Mouse (Mus musculus) liver, postnatal 0 days (tissue): Measurements from ENCODE around the gene Olfr522. TPM values are rescaled to one million over a fixed set of nuclear protein-coding genes. Genes with fewer than 3 reads are reported as not detected.
A peak's percentile ranks its signal among the peaks of the same experiment; 100 is the strongest.

Source experiments
- ATAC-seq: fragments of 200-750 bp; cut with Nextera tagmentation; 2 replicates; pipeline ENCODE4 v1.8.0; 2017; ENCODE audit warnings: mild to moderate bottlenecking, moderate library complexity
- DNase-seq: peaks from one replicate; pipeline ENCODE4 v3.0.0-alpha.2; 2016
- H3K27ac ChIP-seq: fragments of 300-500 bp; sonication (generic); 2 replicates; pipeline ENCODE4 v1.5.1; 2014; ENCODE audit warnings: antibody characterized with exemption, moderate library complexity, mild to moderate bottlenecking, low read depth
- H3K27me3 ChIP-seq: fragments of 300-500 bp; sonication (generic); 2 replicates; pipeline ENCODE4 v1.6.1; 2014; ENCODE audit warnings: low read length, control low read depth, mixed read lengths; ENCODE audit not compliant: insufficient read depth
- H3K36me3 ChIP-seq: fragments of 300-500 bp; sonication (generic); replicated peaks from 2 replicates; pipeline ENCODE4 v1.6.1; 2014; ENCODE audit warnings: mild to moderate bottlenecking, control low read depth, low read length, moderate library complexity, mixed read lengths; ENCODE audit not compliant: insufficient read depth
- H3K4me1 ChIP-seq: fragments of 300-500 bp; sonication (generic); 2 replicates; pipeline ENCODE4 v1.6.1; 2014; ENCODE audit warnings: antibody characterized with exemption, mild to moderate bottlenecking, control low read depth; ENCODE audit not compliant: insufficient read depth
- H3K4me2 ChIP-seq: fragments of 300-500 bp; sonication (generic); 2 replicates; pipeline ENCODE4 v1.6.1; 2014; ENCODE audit warnings: low read depth, mild to moderate bottlenecking, low read length, moderate library complexity, mixed read lengths
- H3K4me3 ChIP-seq: fragments of 300-500 bp; sonication (generic); 2 replicates; pipeline ENCODE4 v1.5.1; 2014; ENCODE audit warnings: low read depth, low read length
- H3K9ac ChIP-seq: fragments of 300-500 bp; sonication (generic); replicated peaks from 2 replicates; pipeline ENCODE4 v1.6.1; 2014; ENCODE audit warnings: mild to moderate bottlenecking, moderate library complexity
- H3K9me3 ChIP-seq: fragments of 300-500 bp; sonication (generic); 2 replicates; pipeline ENCODE4 v1.6.1; 2016; ENCODE audit warnings: mild to moderate bottlenecking, control low read depth, low read length, mixed read lengths
- CTCF ChIP-seq: sonication (generic); IDR thresholded peaks from 2 replicates; pipeline ENCODE4 v1.5.1; 2016; ENCODE audit warnings: antibody characterized with exemption, low read depth
- EP300 ChIP-seq: IDR thresholded peaks from 2 replicates; pipeline ENCODE4 v1.6.1; 2016; ENCODE audit warnings: antibody characterized with exemption, low read depth, mild to moderate bottlenecking
- WGBS: fragments of 180-500 bp; shearing (Covaris S2); extraction: QIAGEN DNeasy Blood & Tissue Kit; methylation state at CpG from one replicate; pipeline ENCODE4 v1.1.7; 2014; ENCODE audit not compliant: insufficient replicate concordance; 5-methylcytosine and 5-hydroxymethylcytosine counted together
- polyA plus RNA-seq: library from polyadenylated mRNA; unstranded; fragments of >200 nt; fragmentation: Nextera tagmentation; extraction: Ambion mirVana; gene quantifications from 2 replicates; pipeline ENCODE4 v1.2.1, GENCODE M21; 2015

Gene Olfr522
- polyA plus RNA-seq, 1 experiment from 2014 or later = not detected

DNA sequence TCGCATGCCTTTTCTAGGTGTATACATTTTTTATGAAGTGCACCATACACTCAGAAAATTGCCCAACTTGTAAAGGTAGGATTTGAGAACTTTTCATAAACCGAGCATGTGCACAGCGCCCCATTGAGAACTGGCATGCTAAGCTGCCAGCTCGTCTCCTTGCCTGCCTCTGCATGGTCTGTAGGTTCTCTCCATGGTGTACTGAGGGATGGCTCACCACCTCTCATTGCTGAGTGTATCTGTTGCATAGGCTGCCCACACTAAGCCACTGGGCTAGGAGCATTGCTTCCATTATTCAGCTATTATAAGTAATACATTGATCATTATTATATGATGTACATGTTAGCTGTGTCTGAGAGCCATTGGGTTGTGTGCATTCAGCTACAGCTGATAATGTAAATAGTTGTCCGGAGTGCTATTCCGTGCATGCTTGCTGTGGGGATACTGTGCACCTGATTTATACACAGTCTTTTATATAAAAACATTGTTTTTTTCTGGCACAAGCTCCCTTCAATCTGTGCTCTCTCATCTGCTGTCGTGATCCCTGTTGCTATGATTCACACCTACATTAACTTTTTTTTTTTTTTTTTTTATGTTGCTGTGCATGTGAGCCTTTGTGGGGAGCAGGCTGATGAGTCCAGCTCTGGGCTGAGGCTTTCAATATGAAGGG, 23.3 kb upstream of the Olfr522 start:
- Histone ChIP-seq H3K36me3 (no peaks in the 10 kb centered on the region), H3K4me3 (no peak overlapping the region), H3K4me1 (no peaks in the 10 kb centered on the region), H3K27me3 (no peaks in the 10 kb centered on the region), H3K4me2 (no peak overlapping the region), H3K9ac (no peak overlapping the region), H3K27ac (no peak overlapping the region), H3K9me3 (no peaks in the 10 kb centered on the region)
- no peak for TF ChIP-seq EP300
- no peak for TF ChIP-seq CTCF
- WGBS = 75% methylated on average over 7 of the region's 7 CpGs
- DNase-seq (no peak), ATAC-seq (no peak)

DNA sequence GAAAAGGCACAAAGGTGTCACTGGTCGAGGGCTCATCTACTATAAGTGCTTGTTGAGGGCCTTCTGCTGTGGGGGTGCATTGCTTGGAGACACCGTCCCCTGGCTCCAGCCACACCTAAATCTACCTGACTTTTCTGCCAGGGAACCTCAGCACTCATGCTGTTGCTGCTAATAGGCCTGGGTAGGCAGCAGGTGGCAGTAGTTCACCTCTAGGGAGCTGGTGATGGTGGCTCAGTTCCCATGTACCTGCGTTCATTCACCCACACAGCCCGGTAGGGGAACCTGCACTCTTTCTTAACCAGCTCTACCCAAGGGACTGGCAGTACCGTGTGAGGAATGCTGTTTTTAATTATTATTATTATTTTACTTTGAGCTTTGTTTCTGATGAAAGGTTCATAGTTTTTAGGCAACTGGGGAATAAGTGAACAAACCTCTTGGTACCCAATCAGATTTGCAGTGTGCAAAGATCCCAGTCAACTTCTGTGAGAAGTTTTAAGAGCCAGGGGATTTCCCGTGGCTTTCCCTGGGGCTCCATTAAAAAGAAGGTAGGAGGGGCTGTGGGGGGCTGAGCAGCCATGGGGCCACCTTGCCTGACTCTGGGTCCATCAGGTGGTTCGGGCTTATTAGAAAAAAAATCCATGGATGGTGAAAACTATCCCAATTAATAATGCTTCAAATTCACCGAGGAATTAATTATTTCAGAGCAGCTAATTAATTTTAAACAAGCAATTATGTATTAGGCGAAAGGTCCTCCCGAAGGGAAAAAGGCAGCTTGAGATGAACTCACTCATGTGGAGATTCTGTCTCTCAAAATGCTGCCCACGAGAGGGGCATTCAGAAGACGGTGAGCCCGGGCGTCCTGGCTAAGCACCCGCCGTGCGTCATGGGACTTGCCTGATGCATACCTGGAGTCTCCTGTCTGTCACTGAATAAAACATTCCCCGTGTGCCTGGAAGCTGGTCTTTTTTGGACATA, 22.4 kb upstream of the Olfr522 start:
- no peaks in the 10 kb centered on the region for H3K36me3 ChIP-seq
- TF ChIP-seq CTCF (peak; percentile 72), EP300 (no peak)

DNA sequence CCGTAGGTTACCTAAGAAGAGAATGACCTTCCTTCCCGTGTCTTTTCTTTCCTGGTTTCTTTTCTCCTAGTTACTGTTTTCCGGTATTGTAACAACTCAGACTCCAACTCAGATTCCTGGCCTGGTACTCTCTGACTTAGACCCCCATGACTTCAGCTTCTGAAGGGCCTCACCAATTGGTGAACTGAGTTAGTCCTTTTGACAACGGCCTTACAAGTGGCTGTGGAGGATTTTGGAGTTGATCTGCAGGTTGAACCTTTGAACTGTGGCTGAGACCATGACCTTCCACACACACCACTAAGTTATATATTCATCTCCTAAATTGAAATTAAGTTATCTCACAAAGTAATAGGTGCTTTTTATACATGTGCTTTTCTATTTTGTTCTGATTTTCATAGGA, 19.6 kb upstream of the Olfr522 start:
- 75% methylated on average over 4 of the region's 4 CpGs for WGBS
- no peak for TF ChIP-seq CTCF
- TF ChIP-seq EP300 = no peak
- H3K4me1 ChIP-seq = no peaks in the 10 kb centered on the region
- no peak for ATAC-seq
- H3K36me3 ChIP-seq = no peaks in the 10 kb centered on the region
- no peaks in the 10 kb centered on the region for H3K9me3 ChIP-seq
- no peak overlapping the region for H3K4me2 ChIP-seq
- H3K4me3 ChIP-seq = no peak overlapping the region
- no peak overlapping the region for H3K9ac ChIP-seq
- H3K27me3 ChIP-seq = no peaks in the 10 kb centered on the region
- no peak overlapping the region for H3K27ac ChIP-seq
- DNase-seq = no peak

More for the DNA sequence above, 22.4 kb upstream of the Olfr522 start:
- DNase-seq (peak; percentile 51), ATAC-seq (peak; percentile 73)
- Histone ChIP-seq H3K27me3 (no peaks in the 10 kb centered on the region), H3K27ac (no peak overlapping the region), H3K4me1 (no peaks in the 10 kb centered on the region), H3K4me2 (no peak overlapping the region), H3K9ac (no peak overlapping the region), H3K4me3 (no peak overlapping the region), H3K9me3 (no peaks in the 10 kb centered on the region)
- WGBS = 58% methylated on average over 18 of the region's 18 CpGs

DNA sequence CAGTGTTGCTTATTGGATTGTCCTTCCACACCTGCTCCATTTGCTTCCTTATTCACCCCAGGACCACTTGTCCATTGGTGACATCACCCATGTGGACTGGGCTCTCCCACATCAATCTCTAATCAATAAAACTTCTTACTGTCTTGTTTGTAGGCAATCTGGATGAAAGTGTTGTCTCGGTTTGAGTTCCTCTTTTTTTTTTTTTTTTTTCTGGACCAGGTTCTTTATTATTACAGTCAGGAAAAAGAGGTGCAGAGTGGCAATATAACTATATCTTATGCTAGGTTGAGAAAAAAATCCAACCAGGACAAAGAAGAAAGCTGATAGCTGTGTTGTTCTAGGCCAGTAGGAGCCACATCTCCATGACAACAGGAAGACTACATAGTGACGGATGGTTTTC, 16.1 kb upstream of the Olfr522 start:
- Histone ChIP-seq H3K27me3 (no peaks in the 10 kb centered on the region), H3K36me3 (no peaks in the 10 kb centered on the region), H3K4me1 (no peaks in the 10 kb centered on the region), H3K27ac (no peak overlapping the region), H3K4me3 (no peak overlapping the region), H3K9ac (no peak overlapping the region), H3K9me3 (no peaks in the 10 kb centered on the region), H3K4me2 (no peak overlapping the region)
- ATAC-seq (no peak), DNase-seq (no peak)
- TF ChIP-seq EP300 (no peak), CTCF (no peak)
- 51% methylated on average over 2 of the region's 2 CpGs for WGBS

DNA sequence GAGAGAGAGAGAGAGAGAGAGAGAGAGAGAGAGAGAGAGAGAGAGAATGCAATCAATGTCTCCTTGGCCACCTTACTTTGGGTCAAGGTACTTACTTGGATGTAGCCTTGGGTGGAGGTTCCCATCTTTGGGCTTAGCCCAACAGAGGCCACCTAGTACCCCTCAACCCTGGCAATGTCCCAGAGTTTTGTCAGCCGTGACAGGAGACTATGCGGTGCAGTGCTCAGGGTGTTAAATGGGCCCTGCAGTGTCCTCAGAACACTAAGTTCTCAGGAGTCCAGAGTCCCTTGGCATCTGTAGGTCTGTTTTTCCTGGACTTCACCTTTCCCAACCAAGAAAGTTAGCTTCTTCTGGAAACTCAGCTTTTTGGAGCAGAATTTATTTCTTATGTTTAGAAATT, 14.6 kb upstream of the Olfr522 start:
- no peak overlapping the region for H3K27ac ChIP-seq
- no peaks in the 10 kb centered on the region for H3K4me1 ChIP-seq
- no peak overlapping the region for H3K9ac ChIP-seq
- DNase-seq = no peak
- no peaks in the 10 kb centered on the region for H3K27me3 ChIP-seq
- TF ChIP-seq CTCF (no peak), EP300 (no peak)
- 93% methylated on average over 2 of the region's 2 CpGs for WGBS
- no peak for ATAC-seq
- no peak overlapping the region for H3K4me3 ChIP-seq
- H3K9me3 ChIP-seq = no peaks in the 10 kb centered on the region
- no peak overlapping the region for H3K4me2 ChIP-seq
- H3K36me3 ChIP-seq = no peaks in the 10 kb centered on the region

DNA sequence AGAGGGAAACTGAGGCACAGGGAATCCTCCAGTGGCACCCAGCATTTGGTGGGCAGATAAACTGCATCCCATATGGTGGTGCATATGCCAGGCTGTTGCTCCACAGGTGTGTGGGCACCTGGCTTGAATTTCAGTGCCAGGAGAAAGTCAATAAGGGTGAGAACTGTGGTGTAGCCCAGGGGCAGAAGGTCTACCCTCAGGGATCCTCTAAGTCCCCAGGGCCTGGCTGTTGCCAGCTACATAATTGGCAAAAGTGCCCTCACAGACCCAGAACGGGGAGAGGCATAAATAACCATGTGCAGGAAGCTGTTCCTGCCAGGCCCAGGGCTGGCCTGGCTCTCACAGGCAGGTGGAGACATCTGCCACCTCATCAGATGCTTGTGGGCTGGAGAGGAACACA, 8.4 kb upstream of the Olfr522 start, which contains the start of gene Olfr523:
TSS of gene Olfr523 (plus strand) at position 282 of the 400 bp plus-strand sequence.
- DNase-seq (no peak), ATAC-seq (no peak)
- 39% methylated on average over 1 of the region's 1 CpGs for whole genome bisulfite sequencing
- Histone ChIP-seq H3K27me3 (no peaks in the 10 kb centered on the region), H3K4me3 (no peak within 1 kb of the TSS), H3K36me3 (no peaks in the 10 kb centered on the region), H3K4me1 (no peaks in the 10 kb centered on the region), H3K27ac (no peak within 1 kb of the TSS), H3K9me3 (no peaks in the 10 kb centered on the region), H3K9ac (no peak within 1 kb of the TSS), H3K4me2 (no peak within 1 kb of the TSS)
- TF ChIP-seq EP300 = no peak
- TF ChIP-seq CTCF = no peak
